Mouse (Mus musculus) Muller cell, postnatal 12 days (primary cell): Measurements from ENCODE around the gene Olfr620.

ENCODE experiments used
- DNase-seq: peaks from one replicate; pipeline ENCODE4 v3.0.0-alpha.2; 2015; ENCODE audit errors: inconsistent ontology term

Olfr620 gene

GRCm38 (mm10) chr7:103612434-103612833 lies at the start of gene Olfr620:
Gene Olfr620 (minus strand): TSS chr7:103612534.
- no peak for DNase-seq

DNA sequence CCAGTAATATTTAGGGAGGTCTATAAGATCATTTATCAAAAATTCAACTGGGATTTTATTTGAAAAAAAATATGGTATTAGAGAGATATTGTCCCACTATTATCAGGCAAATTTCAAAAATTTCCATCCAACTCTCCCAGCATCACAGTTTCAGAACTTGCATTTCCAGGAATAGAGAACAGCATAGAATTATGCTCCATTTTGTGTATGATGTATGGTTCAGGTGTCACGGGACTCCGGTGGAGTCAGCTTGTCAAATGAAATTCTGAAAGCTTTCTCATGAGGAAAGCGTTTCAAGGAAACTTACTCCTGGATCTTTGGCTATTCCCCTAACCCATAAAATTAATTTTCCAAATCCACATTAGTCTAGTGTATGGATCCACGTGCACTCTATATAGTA lies 31.7 kb upstream of the Olfr620 start:
- DNase-seq: no peak

GRCm38 (mm10) chr7:103642602-103643001 lies 30.3 kb upstream of the Olfr620 start, which contains the start of gene Olfr622:
Gene Olfr622 (minus strand): TSS chr7:103642702.
- no peak for DNase-seq

GRCm38 (mm10) chr7:103636795-103637194 lies 24.5 kb upstream of the Olfr620 start:
- DNase-seq: no peak

DNA sequence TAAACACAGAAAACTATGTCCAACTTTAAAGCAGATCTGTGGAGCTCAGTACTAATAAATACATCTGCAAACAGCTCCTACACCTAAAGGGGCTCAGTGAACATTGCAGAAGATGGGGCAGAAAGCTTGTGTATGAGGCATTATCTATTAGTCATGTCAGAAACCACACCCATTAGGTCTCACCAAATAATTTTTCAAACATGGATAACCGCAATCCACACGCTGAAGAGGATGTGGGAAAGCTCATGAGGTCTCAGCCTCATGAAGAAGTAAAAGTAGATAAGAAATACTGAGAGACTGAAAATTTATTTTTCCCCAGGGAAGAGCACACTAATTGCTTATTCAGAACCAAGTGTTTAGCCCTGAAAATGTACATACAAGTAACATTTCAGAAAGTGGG lies 4.9 kb downstream of the Olfr620 start:
- no peak for DNase-seq

DNA sequence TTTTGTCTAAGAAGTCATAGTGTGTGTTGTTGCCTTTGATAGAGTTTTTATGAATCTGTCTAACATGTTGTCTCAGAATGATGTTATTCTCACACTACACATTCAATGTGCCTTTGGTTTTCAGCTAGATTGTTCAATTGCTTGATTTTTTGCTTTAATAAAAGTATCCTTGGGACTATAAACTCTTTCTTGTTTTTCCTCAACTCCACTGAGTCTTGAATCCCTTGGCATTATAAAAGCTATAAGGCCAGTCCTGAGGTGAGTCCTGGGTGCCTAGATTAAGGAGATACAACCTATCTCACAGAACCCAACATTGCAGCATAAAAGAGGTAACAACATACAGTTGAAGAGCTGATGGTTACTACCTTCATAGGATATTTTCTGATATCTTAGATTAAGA lies 12.1 kb downstream of the Olfr620 start, which contains the start of gene Olfr619:
Gene Olfr619, plus strand, starts transcription at position 301 of the 400 bp plus-strand sequence.
- DNase-seq: no peak

DNA sequence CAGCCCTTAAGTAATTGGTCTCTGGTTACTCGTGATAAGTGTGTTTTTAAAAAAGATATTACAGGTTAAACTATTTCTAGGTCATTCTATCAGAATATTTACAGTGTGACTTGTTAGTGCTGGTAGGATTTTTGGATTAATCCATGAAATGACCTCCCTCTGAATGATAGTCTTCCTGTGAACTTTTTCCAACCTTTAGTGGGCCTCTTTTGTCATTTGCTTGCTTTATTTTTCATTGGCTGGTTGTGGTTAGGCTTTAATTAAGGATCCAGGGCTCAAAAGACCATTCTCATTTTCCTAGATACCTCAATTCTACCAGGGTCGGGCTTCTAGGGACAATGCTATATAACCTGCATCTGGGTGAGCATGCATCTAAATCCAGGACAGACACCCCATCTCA lies 22.5 kb downstream of the Olfr620 start, which contains the start of gene Olfr618:
Gene Olfr618, plus strand, starts transcription at position 301 of the 400 bp plus-strand sequence.
- no peak for DNase-seq

DNA sequence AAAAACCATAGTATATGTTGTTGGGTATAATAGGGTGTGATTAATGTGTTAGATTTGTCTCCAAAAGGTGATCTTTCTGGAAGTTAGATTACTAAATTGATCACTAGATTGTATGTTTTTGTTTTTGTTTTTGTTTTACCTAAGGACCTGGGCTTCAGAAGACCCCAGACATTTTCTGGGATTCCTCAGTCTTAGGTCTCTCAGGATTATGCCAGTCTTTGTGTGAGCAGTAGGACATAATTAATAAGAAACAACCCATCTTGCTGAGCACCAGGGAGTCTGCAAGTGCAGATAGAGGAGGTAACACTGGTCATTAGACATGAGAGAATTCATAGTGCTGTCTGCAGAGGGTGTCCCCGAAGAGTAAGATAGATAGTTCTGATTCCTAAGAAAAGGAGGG lies 39.6 kb downstream of the Olfr620 start, which contains the start of gene Olfr617:
Gene Olfr617, plus strand, starts transcription at position 301 of the 400 bp plus-strand sequence.
- DNase-seq: no peak

DNA sequence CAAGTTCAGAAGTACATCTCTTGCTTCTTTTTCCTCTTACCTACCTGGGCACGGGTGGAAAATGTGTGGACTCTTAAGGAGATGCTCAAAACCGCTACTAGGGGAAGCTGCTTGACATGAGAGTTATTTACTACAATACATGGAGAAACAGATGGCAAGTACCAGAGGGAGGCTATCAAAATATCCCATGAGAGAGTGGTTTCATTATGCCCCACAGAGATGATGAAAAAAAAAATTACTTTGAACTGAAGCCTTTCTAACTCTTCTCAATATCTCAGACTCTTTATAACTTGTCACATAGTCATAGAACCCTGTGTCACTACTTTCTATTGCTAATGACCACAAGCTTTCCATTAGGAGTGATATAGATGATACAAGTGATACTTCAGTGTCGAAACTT lies 43.3 kb downstream of the Olfr620 start, which contains the start of gene Olfr616:
Gene Olfr616, minus strand, starts transcription at position 101 of the 400 bp plus-strand sequence.
- no peak for DNase-seq

DNA sequence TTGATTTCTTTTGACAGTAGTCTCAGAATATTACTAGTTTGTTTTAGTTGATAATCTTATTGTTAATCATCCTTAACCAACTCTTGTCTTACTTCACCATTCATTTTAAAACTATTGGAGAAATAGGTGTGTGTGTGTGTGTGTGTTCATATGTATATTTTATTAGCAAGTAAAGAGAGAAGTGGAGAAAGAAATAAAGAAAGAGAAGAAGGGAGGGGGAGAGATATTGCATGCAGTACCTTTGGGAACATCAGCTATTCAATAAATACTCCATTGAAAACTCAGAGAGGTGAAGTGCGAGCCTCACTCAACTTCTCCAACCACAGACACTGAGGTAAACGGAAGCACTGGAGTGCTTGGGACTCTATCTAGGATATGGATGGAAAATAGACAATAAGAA lies 56.6 kb downstream of the Olfr620 start, which contains the start of gene Olfr615:
Gene Olfr615, plus strand, starts transcription at position 301 of the 400 bp plus-strand sequence.
- DNase-seq: no peak
